Mouse (Mus musculus) G1E (cell line): ENCODE results near the gene Ddx19b.

Source experiments
- CTCF ChIP-seq: IDR thresholded peaks from 2 replicates; pipeline ENCODE4 v1.5.1; 2012; ENCODE audit warnings: low read depth, low read length, inconsistent platforms, mixed read lengths
- GATA2 ChIP-seq: IDR thresholded peaks from 2 replicates; pipeline ENCODE4 v1.6.1; 2012; ENCODE audit warnings: low read depth, low read length, inconsistent platforms, borderline replicate concordance

DNA sequence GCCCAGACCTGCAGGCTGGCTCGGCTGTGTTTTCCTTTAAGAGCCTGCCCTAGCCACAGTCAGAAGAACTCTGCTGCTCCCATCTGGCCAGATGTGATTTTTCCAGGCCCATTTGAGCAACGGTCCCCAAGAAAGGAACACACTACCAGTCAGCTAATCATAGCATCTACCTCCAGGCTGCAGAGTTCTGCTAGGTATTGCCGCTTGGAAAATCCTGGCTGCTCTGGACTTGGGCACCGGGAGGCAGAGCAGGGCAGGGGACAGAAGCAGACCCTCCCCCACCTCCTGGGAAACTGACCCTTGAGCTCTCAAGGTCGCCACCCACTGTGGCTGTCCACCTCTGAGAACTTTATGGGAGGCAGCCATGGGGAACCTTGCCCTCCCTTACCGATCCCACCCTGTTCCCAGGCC lies 48.3 kb upstream of the Ddx19b start:
- no peak for TF ChIP-seq GATA2
- TF ChIP-seq CTCF: no peak
